Mouse (Mus musculus) bone marrow macrophage, adult 2 months (primary cell): ENCODE results near the gene Eno2.

Experiments used
- CTCF ChIP-seq: IDR thresholded peaks from 2 replicates; pipeline ENCODE4 v1.5.1; 2012; ENCODE audit warnings: low read depth, mild to moderate bottlenecking, low read length, moderate library complexity
- POLR2A ChIP-seq: IDR thresholded peaks from 2 replicates; pipeline ENCODE4 v1.6.1; 2012; ENCODE audit warnings: mild to moderate bottlenecking, low read depth, low read length, borderline replicate concordance

DNA sequence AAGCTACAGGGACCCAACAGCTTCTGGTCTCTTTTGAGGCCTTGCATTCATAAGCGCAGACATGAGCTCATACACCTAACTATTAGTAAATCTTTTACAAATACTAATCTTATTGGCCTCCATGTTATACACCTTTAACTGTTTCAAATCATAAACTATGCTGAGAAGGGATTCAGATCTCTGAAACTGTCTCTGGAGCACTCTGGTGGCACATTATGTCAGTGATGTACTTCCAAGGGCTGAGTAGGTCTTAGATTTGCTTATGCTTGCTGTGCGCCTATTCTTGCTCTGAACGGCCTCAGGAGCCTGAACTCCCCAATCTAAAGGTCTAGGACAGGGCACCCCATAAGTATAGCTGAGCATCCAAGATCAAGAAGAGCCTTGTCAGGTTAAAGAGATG is 27.6 kb downstream of the Eno2 start:
- TF ChIP-seq POLR2A (no peak), CTCF (no peak)
